Mouse (Mus musculus) mesoderm, embryonic 11.5 days (tissue): ENCODE data around the gene Kiss1r.
"Not testable (repeated sequence)": the region's sequence is repeated elsewhere in the genome, so short reads cannot be mapped to it uniquely, and the experiment has no call there.

ENCODE experiments used
- DNase-seq: peaks from one replicate; pipeline ENCODE4 v3.0.0-alpha.2; 2012; ENCODE audit warnings: low read depth, low spot score

Gene Kiss1r

GRCm38 (mm10) chr10:79940749-79941148 is 24.0 kb downstream of the Kiss1r start:
- no peak for DNase-seq

GRCm38 (mm10) chr10:79942988-79943387 is 26.2 kb downstream of the Kiss1r start:
- no peak for DNase-seq

DNA sequence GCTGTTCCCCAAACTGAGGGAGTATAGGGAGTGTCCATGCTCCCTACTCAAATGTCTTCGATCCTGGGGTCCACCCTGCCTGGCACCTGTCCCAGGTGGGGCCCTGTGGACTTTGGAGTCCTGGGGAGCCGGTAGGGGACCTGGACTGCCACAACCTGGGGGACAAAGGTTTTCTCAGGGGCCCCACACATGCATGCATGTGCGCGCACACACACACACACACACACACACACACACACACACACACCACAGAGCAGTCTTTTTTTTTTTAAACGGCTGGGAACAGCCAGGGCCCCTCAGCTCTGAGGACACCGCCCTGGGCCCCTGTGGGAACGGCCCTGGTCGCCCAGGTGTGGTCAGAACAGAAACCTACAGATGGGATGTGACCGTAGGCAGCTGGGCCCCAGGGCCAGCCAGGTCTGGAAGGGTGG is 26.7 kb downstream of the Kiss1r start:
- no peak for DNase-seq

- DNase-seq: peak; percentile 76
Measured at GRCm38 (mm10) chr10:79945507-79946234, 28.9 kb downstream of the Kiss1r start.

GRCm38 (mm10) chr10:79946752-79947322 is 30.1 kb downstream of the Kiss1r start:
- DNase-seq: no peak

GRCm38 (mm10) chr10:79947502-79947901 is 30.7 kb downstream of the Kiss1r start:
- no peak for DNase-seq

DNA sequence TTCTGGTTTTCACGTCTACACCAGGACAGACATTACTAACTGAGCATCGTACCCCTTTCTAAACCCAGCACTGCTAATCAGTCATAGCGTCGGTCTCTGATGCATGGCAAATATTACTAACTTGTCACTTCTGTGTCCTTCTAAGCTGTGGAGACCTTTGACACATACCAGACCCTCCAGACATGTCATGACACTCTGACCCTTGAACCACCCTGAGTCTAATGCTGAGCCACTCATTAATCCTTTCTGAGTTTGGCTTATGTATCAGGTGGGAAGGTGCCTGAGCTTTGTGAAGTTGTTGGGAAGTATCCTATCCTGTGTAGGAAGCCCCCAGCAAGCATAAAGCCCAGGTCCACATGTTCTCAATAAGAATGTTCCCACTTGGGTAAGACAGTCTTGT is 33.1 kb downstream of the Kiss1r start:
- no peak for DNase-seq

- no peak for DNase-seq
Measured at GRCm38 (mm10) chr10:79950661-79951060, 33.9 kb downstream of the Kiss1r start.

DNA sequence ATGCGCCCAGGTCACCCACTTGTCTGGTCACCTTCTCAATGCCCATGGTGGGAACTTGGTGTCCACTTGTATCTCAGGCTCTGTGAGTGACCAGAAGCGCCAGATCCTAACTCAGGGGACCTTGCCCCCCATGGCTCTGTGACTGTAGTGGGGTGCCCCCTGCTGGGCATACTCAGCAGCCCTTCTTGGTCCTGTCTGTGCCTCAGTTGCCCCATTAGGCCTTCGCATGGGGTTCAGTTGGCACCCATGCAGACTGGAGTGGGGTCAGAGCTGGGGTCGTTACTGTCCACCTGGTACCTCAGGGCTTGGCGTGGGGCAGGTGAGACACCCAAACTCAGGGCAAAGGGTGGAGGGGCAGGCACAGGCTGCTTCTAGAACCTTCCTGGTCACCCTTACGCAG is 37.2 kb downstream of the Kiss1r start:
- no peak for DNase-seq

- DNase-seq: no peak
Measured at GRCm38 (mm10) chr10:79955691-79956090, 38.9 kb downstream of the Kiss1r start.

GRCm38 (mm10) chr10:79956643-79957154 is 39.9 kb downstream of the Kiss1r start:
- no peak for DNase-seq

GRCm38 (mm10) chr10:79958140-79958816 is 41.5 kb downstream of the Kiss1r start:
- DNase-seq: peak; percentile 81

DNA sequence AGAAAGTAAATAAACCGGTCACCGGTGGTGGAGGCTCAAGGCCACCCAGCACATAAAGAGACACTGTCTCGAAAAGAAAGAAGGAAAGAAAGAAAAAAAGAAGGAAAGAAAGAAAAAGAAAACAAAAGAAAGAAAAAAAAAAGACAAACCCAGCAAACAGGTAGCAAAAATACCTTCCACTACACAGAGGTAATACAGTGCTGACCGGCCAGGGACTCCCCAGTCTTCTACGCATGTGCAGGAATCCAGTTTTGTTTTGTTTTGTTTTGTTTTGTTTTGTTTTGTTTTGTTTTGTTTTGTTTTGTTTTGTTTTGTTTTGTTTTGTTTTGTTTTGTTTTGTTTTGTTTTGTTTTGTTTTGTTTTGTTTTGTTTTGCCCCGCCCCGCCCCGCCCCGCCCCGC is 42.6 kb downstream of the Kiss1r start:
- not testable (repeated sequence) for DNase-seq

- peak; percentile 100 for DNase-seq
Measured at GRCm38 (mm10) chr10:79959847-79960601, 43.3 kb downstream of the Kiss1r start, which contains the start of gene Wdr18. Gene Wdr18 (plus strand): TSS chr10:79960152.

DNA sequence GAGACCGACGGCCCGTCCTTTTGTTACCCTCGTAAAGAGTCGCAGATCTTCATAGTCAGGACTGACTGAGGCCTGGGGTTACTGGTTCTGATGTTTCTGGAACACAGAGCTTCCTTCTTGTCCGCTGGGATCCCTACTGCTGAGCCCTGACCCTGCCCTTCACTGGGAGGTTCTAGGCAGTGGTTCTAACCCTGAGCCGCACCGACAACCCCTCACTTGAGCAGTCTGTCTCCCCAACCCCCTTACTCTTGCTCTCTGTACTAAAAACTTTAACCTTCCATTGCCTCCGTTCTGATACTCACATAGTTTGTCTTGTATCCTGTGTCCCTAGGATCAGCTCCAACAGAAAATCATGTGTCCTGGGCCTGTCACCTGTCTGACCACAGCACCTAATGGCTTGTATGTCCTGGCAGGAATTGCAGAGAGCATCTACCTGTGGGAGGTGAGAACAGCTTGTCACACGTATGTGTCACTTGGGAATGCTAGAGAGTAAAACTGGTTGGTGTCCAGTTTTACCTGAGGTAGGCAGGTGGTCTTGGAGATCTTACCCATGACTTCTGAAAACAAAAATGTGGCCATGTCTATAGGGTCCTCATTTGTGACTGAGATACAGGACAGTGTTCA is 44.0 kb downstream of the Kiss1r start:
- DNase-seq: no peak

GRCm38 (mm10) chr10:79964727-79965126 is 48.0 kb downstream of the Kiss1r start:
- no peak for DNase-seq

GRCm38 (mm10) chr10:79965325-79965724 is 48.6 kb downstream of the Kiss1r start:
- DNase-seq: no peak

- DNase-seq: no peak
Measured at GRCm38 (mm10) chr10:79966886-79967400, 50.2 kb downstream of the Kiss1r start.

GRCm38 (mm10) chr10:79968181-79968580 is 51.4 kb downstream of the Kiss1r start:
- no peak for DNase-seq

GRCm38 (mm10) chr10:79969124-79969568 is 52.4 kb downstream of the Kiss1r start:
- DNase-seq: no peak
